Mouse (Mus musculus) embryonic facial prominence, embryonic 14.5 days (tissue): ENCODE measurements at regions not wholly inside any gene's neighbourhood (a gene's known extent, or its start where the extent isn't known, plus 50 kb on each side); places are given as distances from the start of the nearest gene placed in this dataset.

Experiments
- ATAC-seq: fragments of 200-750 bp; cut with Nextera tagmentation; 2 replicates; pipeline ENCODE4 v1.8.0; 2017; ENCODE audit warnings: low read depth, moderate number of reproducible peaks, moderate TSS enrichment
- DNase-seq: peaks from one replicate; pipeline ENCODE4 v3.0.0-alpha.2; 2015; ENCODE audit warnings: low spot score
- H3K27ac ChIP-seq: fragments of 300-500 bp; sonication (generic); replicated peaks from 2 replicates; pipeline ENCODE4 v1.5.1; 2014; ENCODE audit warnings: low read depth, mild to moderate bottlenecking, low read length, moderate library complexity
- H3K27me3 ChIP-seq: fragments of 300-500 bp; sonication (generic); replicated peaks from 2 replicates; pipeline ENCODE4 v1.6.1; 2014; ENCODE audit warnings: low read length; ENCODE audit not compliant: control insufficient read depth, insufficient read depth
- H3K36me3 ChIP-seq: fragments of 300-500 bp; sonication (generic); 2 replicates; pipeline ENCODE4 v1.6.1; 2014; ENCODE audit warnings: low read length, mixed read lengths; ENCODE audit not compliant: control insufficient read depth, insufficient read depth
- H3K4me1 ChIP-seq: fragments of 300-500 bp; sonication (generic); 2 replicates; pipeline ENCODE4 v1.6.1; 2014; ENCODE audit warnings: antibody characterized with exemption, low read length; ENCODE audit not compliant: control insufficient read depth, insufficient read depth
- H3K4me2 ChIP-seq: fragments of 300-500 bp; sonication (generic); 2 replicates; pipeline ENCODE4 v1.6.1; 2014; ENCODE audit warnings: low read depth, mild to moderate bottlenecking, low read length, moderate library complexity, mixed read lengths
- H3K4me3 ChIP-seq: fragments of 300-500 bp; sonication (generic); 2 replicates; pipeline ENCODE4 v1.5.1; 2014; ENCODE audit warnings: low read depth, mild to moderate bottlenecking, low read length
- H3K9ac ChIP-seq: fragments of 300-500 bp; sonication (generic); 2 replicates; pipeline ENCODE4 v1.6.1; 2014; ENCODE audit warnings: low read depth, mild to moderate bottlenecking, low read length, moderate library complexity, mixed read lengths
- H3K9me3 ChIP-seq: fragments of 300-500 bp; sonication (generic); 2 replicates; pipeline ENCODE4 v1.6.1; 2016; ENCODE audit warnings: low read length; ENCODE audit not compliant: control insufficient read depth
- WGBS: fragments of 180-500 bp; shearing (Covaris S2); extraction: QIAGEN DNeasy Blood & Tissue Kit; methylation state at CpG from one replicate; pipeline ENCODE4 v1.1.7; 2014; 5-methylcytosine and 5-hydroxymethylcytosine counted together

- ATAC-seq: no peak
- Histone ChIP-seq H3K27ac (no peak overlapping the region), H3K4me3 (no peak overlapping the region), H3K4me1 (no peaks in the 10 kb centered on the region), H3K27me3 (no peaks in the 10 kb centered on the region), H3K9ac (no peak overlapping the region), H3K36me3 (no peaks in the 10 kb centered on the region), H3K4me2 (no peak overlapping the region), H3K9me3 (no peaks in the 10 kb centered on the region)
- WGBS: 90% methylated on average over 5 of the region's 5 CpGs
- DNase-seq: no peak
Measured at GRCm38 (mm10) chr10:117506252-117506992, 122.9 kb upstream of the Cpm start.

DNA sequence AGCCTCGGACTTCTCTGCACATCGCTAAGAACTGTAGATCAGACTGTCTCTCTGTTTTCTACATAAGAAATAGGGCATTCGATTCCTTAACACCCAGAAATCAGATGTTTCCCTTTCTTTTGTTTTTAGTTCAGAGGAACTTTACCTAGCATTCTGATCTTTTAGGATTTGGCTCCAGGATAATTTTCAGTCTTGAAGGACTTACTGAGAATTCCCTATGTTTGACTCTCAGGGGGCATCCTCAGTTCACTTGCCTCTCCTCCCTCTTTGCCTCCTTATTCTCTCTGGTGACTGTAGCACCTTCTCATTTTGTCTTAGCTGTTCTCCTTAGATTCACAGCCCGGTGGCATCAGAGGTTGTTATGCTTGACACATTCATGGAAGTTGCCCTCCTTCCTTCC, 123.8 kb upstream of the Cpm start:
- Histone ChIP-seq H3K9me3 (no peaks in the 10 kb centered on the region), H3K9ac (no peak overlapping the region), H3K27me3 (no peaks in the 10 kb centered on the region), H3K36me3 (no peaks in the 10 kb centered on the region), H3K27ac (no peak overlapping the region), H3K4me1 (no peaks in the 10 kb centered on the region), H3K4me3 (no peak overlapping the region), H3K4me2 (no peak overlapping the region)
- ATAC-seq (no peak), DNase-seq (no peak)
- WGBS: 69% methylated on average over 4 of the region's 4 CpGs

- H3K4me1 ChIP-seq: no peaks in the 10 kb centered on the region
- no peak for DNase-seq
- H3K9ac ChIP-seq: no peak overlapping the region
- no peaks in the 10 kb centered on the region for H3K36me3 ChIP-seq
- H3K4me3 ChIP-seq: no peak overlapping the region
- WGBS: 81% methylated on average over 3 of the region's 3 CpGs
- H3K4me2 ChIP-seq: no peak overlapping the region
- H3K27ac ChIP-seq: no peak overlapping the region
- H3K27me3 ChIP-seq: no peaks in the 10 kb centered on the region
- no peak for ATAC-seq
- H3K9me3 ChIP-seq: no peaks in the 10 kb centered on the region
Measured at GRCm38 (mm10) chr10:117505057-117505456, 124.2 kb upstream of the Cpm start.

- Histone ChIP-seq H3K4me1 (no peaks in the 10 kb centered on the region), H3K36me3 (no peaks in the 10 kb centered on the region), H3K9ac (no peak overlapping the region), H3K4me3 (no peak overlapping the region), H3K4me2 (no peak overlapping the region), H3K9me3 (no peaks in the 10 kb centered on the region), H3K27ac (no peak overlapping the region), H3K27me3 (no peaks in the 10 kb centered on the region)
- WGBS: 79% methylated on average over 5 of the region's 5 CpGs
- DNase-seq (no peak), ATAC-seq (no peak)
Measured at GRCm38 (mm10) chr10:117504267-117504902, 124.6 kb upstream of the Cpsf6 start.

DNA sequence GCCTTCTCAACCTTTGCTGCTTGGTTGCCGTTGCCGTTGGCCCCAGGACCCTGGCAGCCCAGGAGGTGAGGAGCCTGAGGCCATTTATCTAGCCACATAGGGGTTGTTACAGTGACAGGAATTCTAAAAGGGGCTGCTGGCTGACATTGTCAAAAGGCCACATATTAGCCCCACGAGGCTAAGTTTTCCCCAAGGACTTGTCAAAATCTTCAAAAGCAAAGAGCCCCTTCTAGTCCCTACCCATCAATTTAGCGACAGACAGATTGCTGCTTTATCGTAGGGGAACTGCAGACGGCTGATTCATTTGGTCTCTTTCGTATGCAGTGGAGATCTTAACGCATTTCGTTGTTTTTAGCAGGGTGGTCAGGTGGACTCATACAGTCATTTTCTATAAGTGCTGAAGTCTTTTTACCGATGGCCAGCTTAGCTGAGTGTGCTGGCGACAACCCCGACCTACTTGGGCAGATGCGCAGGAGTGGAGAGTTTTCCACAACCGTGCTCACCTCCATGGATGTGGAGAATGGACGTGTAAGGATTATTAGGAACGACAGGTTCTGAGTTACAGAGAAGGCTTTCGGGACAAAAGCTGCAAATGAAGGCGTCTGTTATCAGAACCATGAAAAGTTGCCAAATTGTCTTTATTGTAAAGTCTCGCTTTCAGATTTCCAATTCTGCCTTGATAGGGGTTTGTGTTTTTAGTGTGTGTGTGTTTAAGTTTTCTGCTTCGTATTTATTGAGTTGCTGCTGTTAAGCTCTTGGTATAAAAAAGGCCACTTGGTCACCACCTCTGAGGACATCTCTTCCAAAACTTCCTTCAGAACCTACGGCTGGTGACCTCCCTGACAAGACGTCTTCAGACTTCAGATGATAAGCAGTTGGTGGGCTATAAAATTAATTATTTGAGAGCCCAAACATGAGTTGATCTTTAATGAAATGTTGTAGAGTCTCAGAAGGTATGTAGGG, 123.7 kb upstream of the Cpsf6 start:
- DNase-seq (no peak), ATAC-seq (no peak)
- 71% methylated on average over 22 of the region's 22 CpGs for WGBS
- no peak overlapping the region for H3K4me3 ChIP-seq
- H3K4me1 ChIP-seq: no peaks in the 10 kb centered on the region
- no peak overlapping the region for H3K4me2 ChIP-seq
- no peaks in the 10 kb centered on the region for H3K36me3 ChIP-seq
- H3K9me3 ChIP-seq: no peaks in the 10 kb centered on the region
- H3K27ac ChIP-seq: no peak overlapping the region
- H3K27me3 ChIP-seq: no peaks in the 10 kb centered on the region
- no peak overlapping the region for H3K9ac ChIP-seq

- no peak overlapping the region for H3K9ac ChIP-seq
- 81% methylated on average over 9 of the region's 9 CpGs for WGBS
- H3K27ac ChIP-seq: no peak overlapping the region
- no peak overlapping the region for H3K4me2 ChIP-seq
- no peaks in the 10 kb centered on the region for H3K9me3 ChIP-seq
- no peaks in the 10 kb centered on the region for H3K36me3 ChIP-seq
- no peak for DNase-seq
- no peaks in the 10 kb centered on the region for H3K27me3 ChIP-seq
- H3K4me1 ChIP-seq: no peaks in the 10 kb centered on the region
- H3K4me3 ChIP-seq: no peak overlapping the region
- no peak for ATAC-seq
Measured at GRCm38 (mm10) chr10:117502731-117503130, 122.9 kb upstream of the Cpsf6 start.

DNA sequence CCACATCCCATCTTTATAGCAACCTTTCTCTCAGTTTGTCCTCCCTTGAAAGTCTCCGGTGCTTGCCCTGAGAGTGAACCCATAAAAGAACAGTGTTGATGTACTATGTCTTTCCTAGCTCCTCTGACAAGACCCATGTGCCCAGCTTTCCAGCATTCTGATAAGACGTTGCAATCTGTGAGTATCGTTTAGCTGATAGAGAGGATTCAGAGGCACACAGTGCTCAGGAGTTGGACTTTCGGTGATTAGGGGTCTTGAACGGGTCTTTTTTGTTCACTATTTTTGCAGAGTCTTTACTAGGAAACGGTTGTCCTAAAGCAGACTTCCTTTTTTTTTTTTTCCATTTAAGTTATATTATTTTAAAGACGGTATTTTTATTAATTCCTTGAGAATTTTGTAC, 122.3 kb upstream of the Cpsf6 start:
- no peak for ATAC-seq
- no peaks in the 10 kb centered on the region for H3K36me3 ChIP-seq
- no peak overlapping the region for H3K27ac ChIP-seq
- H3K27me3 ChIP-seq: no peaks in the 10 kb centered on the region
- no peak overlapping the region for H3K4me3 ChIP-seq
- no peaks in the 10 kb centered on the region for H3K4me1 ChIP-seq
- no peaks in the 10 kb centered on the region for H3K9me3 ChIP-seq
- no peak overlapping the region for H3K9ac ChIP-seq
- DNase-seq: no peak
- WGBS: 91% methylated on average over 7 of the region's 7 CpGs
- H3K4me2 ChIP-seq: no peak overlapping the region

GRCm38 (mm10) chr10:117501426-117501825, 121.6 kb upstream of the Cpsf6 start:
- no peaks in the 10 kb centered on the region for H3K27me3 ChIP-seq
- DNase-seq (no peak), ATAC-seq (no peak)
- H3K27ac ChIP-seq: no peak overlapping the region
- no peaks in the 10 kb centered on the region for H3K4me1 ChIP-seq
- no peaks in the 10 kb centered on the region for H3K36me3 ChIP-seq
- no peaks in the 10 kb centered on the region for H3K9me3 ChIP-seq
- H3K4me2 ChIP-seq: no peak overlapping the region
- 92% methylated on average over 1 of the region's 1 CpGs for WGBS
- no peak overlapping the region for H3K4me3 ChIP-seq
- H3K9ac ChIP-seq: no peak overlapping the region
